Mouse (Mus musculus): Measurements from ENCODE around the gene Lrrc27. TPM values are rescaled to one million over a fixed set of nuclear protein-coding genes. Genes with fewer than 3 reads are reported as not detected.

Lrrc27 gene
- polyA plus RNA-seq, 1 experiment from 2014 or later, result 5.1 TPM

DNA sequence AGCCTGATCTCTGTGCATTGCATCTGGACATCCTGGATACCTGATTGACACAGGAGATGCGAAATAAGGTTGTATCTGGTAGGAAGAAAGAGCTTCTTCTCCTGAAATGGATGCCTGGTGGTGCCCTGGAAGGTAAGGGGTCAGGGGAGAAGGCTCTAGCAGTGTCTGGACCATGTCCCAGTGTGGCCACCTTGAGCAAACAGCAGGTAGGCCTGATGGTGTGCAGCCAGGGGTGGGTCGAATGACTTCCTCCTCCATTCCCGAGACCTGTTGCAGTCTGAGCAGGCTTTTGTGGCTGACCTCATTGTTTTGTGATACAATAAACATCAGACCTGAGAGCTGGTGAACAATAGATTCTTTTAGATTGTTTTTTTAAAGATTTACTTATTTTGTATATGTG lies 69.2 kb downstream of the Lrrc27 start:
- Histone ChIP-seq H3K27me3 (ENCODE audit: control insufficient read depth, insufficient read depth, low read length) (no peaks in the 10 kb centered on the region), H3K9ac (ENCODE audit: low read length) (no peak overlapping the region), H3K36me3 (ENCODE audit: control insufficient read depth, insufficient read depth, low read length) (no peaks in the 10 kb centered on the region), H3K4me3 (ENCODE audit: low read depth, low read length) (no peak overlapping the region), H3K9me3 (ENCODE audit: control insufficient read depth, low read length) (no peaks in the 10 kb centered on the region), H3K4me2 (replicated peaks; ENCODE audit: low read depth) (no peak overlapping the region), H3K4me1 (replicated peaks; ENCODE audit: control insufficient read depth, insufficient read depth) (peaks cover 6% of the 10 kb centered on the region), H3K27ac (replicated peaks) (peak overlapping the region; percentile 70)
- peak; percentile 63 for DNase-seq (ENCODE audit: low spot score)
- peak; percentile 51; the same call in 1 of the 2 replicates for ATAC-seq (ENCODE audit: low FRiP score, low TSS enrichment)
- 64% methylated on average over 3 of the region's 3 CpGs for WGBS
- TF ChIP-seq CTCF (IDR thresholded peaks at IDR 0.05; ENCODE audit: low read depth), result 0 out of 2 replicates have a peak, but pooled peaks have one; percentile 10
- no peak for TF ChIP-seq EP300 (optimal IDR thresholded peaks at IDR 0.05)

DNA sequence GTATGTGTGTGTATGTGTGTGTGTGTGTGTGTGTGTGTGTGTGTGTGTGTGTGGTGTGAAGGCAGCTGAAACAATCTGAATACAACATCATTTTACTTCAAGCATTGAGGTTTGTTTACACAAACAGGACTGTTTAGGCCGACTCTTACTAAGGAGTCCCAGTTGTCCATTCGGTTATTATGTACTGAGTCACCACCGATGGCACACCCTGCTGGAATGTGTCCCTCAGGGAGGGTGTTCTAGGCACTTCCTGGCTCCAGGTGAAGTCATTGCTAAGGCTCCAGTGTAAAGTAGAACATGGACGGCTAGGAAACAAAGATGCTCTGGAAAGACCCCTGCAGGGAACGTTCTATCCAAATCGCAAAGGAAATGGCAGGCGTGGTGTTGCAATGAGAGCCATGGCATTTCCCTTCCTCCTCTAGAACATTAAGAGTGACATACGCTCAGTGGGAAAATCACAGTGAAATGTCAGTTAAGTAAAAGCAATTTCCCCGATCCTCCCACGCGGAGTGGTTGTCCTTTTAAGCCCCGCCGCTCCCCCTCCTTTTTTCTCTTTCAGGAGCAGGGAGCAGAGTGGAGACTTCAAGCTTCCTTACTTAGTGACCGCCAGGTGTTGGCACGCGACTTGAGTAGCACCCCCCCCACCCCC lies 72.6 kb downstream of the Lrrc27 start:
- no peaks in the 10 kb centered on the region for H3K27me3 ChIP-seq (ENCODE audit: control insufficient read depth, insufficient read depth, low read length)
- H3K4me2 ChIP-seq (replicated peaks; ENCODE audit: low read depth), result no peak overlapping the region
- peaks cover 6% of the 10 kb centered on the region for H3K4me1 ChIP-seq (replicated peaks; ENCODE audit: control insufficient read depth, insufficient read depth)
- ATAC-seq (ENCODE audit: low FRiP score, low TSS enrichment), result peak; percentile 77
- H3K27ac ChIP-seq (replicated peaks), result no peak overlapping the region; the same call in 1 of the 2 replicates
- H3K36me3 ChIP-seq (ENCODE audit: control insufficient read depth, insufficient read depth, low read length), result no peaks in the 10 kb centered on the region
- WGBS, result 62% methylated on average over 16 of the region's 16 CpGs
- H3K9me3 ChIP-seq (ENCODE audit: control insufficient read depth, low read length), result no peaks in the 10 kb centered on the region
- DNase-seq (ENCODE audit: low spot score), result peak; percentile 51
- H3K4me3 ChIP-seq (ENCODE audit: low read depth, low read length), result no peak overlapping the region
- H3K9ac ChIP-seq (ENCODE audit: low read length), result no peak overlapping the region
- TF ChIP-seq EP300 (optimal IDR thresholded peaks at IDR 0.05) (no peak), CTCF (IDR thresholded peaks at IDR 0.05; ENCODE audit: low read depth) (no peak)

DNA sequence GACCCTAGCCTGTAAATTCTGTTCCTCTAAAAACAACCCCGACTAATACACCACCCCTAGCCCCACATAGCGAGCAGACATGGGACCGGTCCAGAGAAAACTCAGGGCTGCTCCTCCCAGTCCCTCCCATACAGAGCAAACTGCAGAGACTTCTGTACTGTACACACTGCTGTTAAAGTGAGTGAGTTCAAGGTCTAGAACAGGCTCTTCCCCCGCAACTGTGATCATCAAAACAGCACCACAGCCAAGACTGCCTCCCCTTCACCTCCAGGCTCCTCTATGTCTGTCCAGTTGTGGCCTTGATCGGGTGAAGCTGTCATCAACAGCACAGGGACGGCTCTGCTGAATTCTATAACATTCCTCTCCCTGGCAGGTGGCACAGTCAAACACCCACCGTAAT lies 75.8 kb downstream of the Lrrc27 start:
- Histone ChIP-seq H3K27ac (replicated peaks) (no peak overlapping the region), H3K9ac (ENCODE audit: low read length) (no peak overlapping the region), H3K4me1 (replicated peaks; ENCODE audit: control insufficient read depth, insufficient read depth) (0 out of 2 replicates have a peak, but pooled peaks cover 2% of the 10 kb centered on the region), H3K9me3 (ENCODE audit: control insufficient read depth, low read length) (no peaks in the 10 kb centered on the region), H3K4me2 (replicated peaks; ENCODE audit: low read depth) (no peak overlapping the region), H3K4me3 (ENCODE audit: low read depth, low read length) (no peak overlapping the region), H3K27me3 (ENCODE audit: control insufficient read depth, insufficient read depth, low read length) (no peaks in the 10 kb centered on the region), H3K36me3 (ENCODE audit: control insufficient read depth, insufficient read depth, low read length) (no peaks in the 10 kb centered on the region)
- 77% methylated on average over 7 of the region's 7 CpGs for WGBS
- ATAC-seq (ENCODE audit: low FRiP score, low TSS enrichment) (no peak), DNase-seq (ENCODE audit: low spot score) (no peak)
- no peak for TF ChIP-seq CTCF (IDR thresholded peaks at IDR 0.05; ENCODE audit: low read depth)
- TF ChIP-seq EP300 (optimal IDR thresholded peaks at IDR 0.05), result no peak

Other genes starting within 250 kb of the Lrrc27 start
- gene Dpysl4, start 127.0 kb upstream of the Lrrc27 start, polyA plus RNA-seq (2015; fragmentation: Nextera tagmentation; extraction: Ambion mirVana), result 4.8 and 5.1 TPM in 2 replicates
- 0.11 TPM in 1 of 2 replicates, not detected in the other for gene Stk32c, start 319 bp downstream of the Lrrc27 start, polyA plus RNA-seq (2015; fragmentation: Nextera tagmentation; extraction: Ambion mirVana)
- gene Pwwp2b, start 35.5 kb downstream of the Lrrc27 start, polyA plus RNA-seq (2015; fragmentation: Nextera tagmentation; extraction: Ambion mirVana), result 16.0 and 17.2 TPM in 2 replicates
- 25.4 and 27.6 TPM in 2 replicates for gene Inpp5a, start 176.1 kb downstream of the Lrrc27 start, polyA plus RNA-seq (2015; fragmentation: Nextera tagmentation; extraction: Ambion mirVana)